Mouse (Mus musculus): ENCODE data around the gene B4galnt2. TPM values are rescaled to one million over a fixed set of nuclear protein-coding genes. Genes with fewer than 3 reads are reported as not detected.

Gene B4galnt2
- total RNA-seq, 1 experiment from 2014 or later, result not detected

- no peak for ATAC-seq (replicated peaks; ENCODE audit: insufficient number of reproducible peaks, low FRiP score, low TSS enrichment, poor library complexity, severe bottlenecking)
Observed at GRCm38 (mm10) chr11:95830411-95831275, 84.0 kb downstream of the B4galnt2 start.

DNA sequence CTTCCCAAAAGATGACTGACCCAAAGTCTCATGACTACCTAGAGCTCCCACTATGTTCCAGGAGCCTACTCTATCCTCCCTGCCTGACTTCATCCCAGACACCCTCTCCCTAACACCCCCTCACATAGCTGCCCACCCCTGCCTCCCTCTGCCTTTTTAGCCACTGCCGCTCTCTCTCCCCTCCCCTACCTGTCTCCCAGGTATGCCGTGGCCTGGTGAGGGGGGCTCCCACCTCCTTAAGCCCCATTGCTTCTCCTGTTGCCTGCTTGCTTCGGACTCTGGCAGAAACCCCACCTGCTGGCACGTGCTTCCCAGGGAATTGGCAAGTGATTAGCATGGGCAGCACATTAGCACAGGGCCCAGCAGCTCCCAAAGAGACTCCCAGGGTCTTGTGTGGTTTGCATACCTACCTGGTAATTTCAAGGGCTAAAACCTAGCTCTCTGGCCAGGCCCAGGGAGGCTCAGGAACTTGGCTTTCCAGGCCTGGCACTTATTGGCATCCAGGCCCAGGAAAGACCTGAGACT is 85.1 kb downstream of the B4galnt2 start:
- no peak for ATAC-seq (replicated peaks; ENCODE audit: insufficient number of reproducible peaks, low FRiP score, low TSS enrichment, poor library complexity, severe bottlenecking)

GRCm38 (mm10) chr11:95828181-95828964 is 86.3 kb downstream of the B4galnt2 start:
- ATAC-seq (replicated peaks; ENCODE audit: insufficient number of reproducible peaks, low FRiP score, low TSS enrichment, poor library complexity, severe bottlenecking), result peak; percentile 2; the same call in 1 of the 2 replicates

DNA sequence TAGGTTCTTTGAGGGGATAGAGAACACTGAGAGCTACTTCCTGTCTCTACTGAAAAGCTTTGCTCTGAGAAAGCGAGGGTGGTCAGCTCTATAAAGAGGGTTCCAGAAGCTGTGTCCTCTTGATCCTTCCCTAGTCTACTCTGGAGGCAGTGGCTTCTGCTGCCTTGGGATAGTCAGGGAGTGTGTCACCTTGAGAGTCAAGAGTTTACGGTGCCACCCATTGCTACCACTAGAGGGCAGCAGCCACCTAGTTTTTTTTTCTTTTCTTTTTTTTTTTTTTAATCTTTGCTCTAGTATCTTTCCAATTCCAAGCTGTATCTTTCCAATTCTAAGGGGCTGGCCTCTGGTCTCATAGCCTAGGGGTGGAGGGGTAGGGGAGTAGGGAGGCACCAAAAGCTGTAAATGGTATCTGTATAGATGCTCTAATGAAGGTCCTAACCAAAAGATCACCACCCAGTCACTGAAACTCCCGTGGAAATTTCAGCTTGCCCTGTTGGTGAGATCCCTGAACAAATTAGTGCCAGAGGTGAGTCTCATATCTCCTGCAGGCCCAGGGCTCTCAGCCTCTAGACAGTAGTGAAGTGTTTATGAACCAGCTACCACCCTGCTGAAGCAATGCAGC is 87.1 kb downstream of the B4galnt2 start:
- ATAC-seq (replicated peaks; ENCODE audit: insufficient number of reproducible peaks, low FRiP score, low TSS enrichment, poor library complexity, severe bottlenecking), result no peak

GRCm38 (mm10) chr11:95827168-95827447 is 87.6 kb downstream of the B4galnt2 start:
- ATAC-seq (replicated peaks; ENCODE audit: insufficient number of reproducible peaks, low FRiP score, low TSS enrichment, poor library complexity, severe bottlenecking), result peak; percentile 32; the same call in 1 of the 2 replicates

DNA sequence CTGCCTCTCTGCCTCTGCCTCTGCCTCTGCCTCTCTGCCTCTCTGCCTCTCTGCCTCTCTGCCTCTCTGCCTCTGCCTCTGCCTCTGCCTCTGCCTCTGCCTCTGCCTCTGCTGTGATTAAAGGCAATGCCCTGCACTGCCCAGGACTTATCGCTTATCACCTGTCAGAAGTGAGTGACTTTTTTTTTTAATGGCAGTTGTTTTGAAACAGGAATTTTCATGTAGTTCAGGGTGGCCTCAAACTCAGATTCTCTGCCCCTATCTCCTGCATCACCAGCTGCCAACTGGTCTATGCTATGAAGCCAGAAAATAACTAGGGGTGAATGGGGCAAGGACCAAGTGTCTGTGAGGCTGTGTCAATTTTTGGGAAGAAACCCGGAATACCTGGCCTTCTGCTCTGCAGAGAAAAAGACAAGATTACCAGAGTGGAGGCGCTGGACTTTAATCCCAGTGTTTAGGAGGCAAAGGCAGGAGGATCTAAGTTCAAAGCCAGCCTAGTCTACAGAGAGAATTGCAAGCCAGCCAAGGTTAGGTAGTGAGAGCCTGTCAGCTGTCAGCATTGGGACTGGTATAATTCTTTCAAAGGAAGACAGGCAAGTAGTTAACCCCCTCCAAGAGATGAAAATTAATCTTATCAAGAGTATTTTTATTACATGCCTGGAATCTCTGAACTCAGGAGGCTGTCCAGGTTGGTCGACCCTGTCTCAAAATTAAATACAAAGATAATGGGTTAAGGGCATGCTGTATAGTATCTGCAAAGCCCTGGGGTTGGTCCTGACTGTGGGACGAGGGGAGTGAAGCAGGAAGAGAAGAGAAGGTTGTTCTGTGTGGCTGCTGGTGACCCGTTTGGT is 88.1 kb downstream of the B4galnt2 start:
- no peak for ATAC-seq (replicated peaks; ENCODE audit: insufficient number of reproducible peaks, low FRiP score, low TSS enrichment, poor library complexity, severe bottlenecking)

- no peak for ATAC-seq (replicated peaks; ENCODE audit: insufficient number of reproducible peaks, low FRiP score, low TSS enrichment, poor library complexity, severe bottlenecking)
Observed at GRCm38 (mm10) chr11:95825625-95826024, 89.1 kb downstream of the B4galnt2 start.

DNA sequence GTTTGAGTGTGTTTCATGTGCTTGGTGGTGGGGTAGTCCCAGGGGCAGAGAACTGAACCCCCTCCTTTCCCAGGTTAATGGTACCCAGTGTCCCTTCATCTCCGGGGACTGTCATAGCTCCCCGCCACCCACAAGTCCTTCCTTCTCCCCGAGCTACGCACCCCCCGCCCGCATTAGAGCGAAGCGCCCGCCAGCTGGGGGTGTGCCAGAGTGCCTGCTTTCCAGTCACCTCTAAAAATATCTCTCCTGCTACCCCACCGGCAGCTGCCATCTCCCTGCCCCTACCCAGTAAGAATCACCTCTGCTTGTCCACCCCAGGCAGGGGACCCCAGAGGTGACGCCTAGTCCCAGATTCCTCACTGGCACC is 89.8 kb downstream of the B4galnt2 start:
- ATAC-seq (replicated peaks; ENCODE audit: insufficient number of reproducible peaks, low FRiP score, low TSS enrichment, poor library complexity, severe bottlenecking), result no peak

DNA sequence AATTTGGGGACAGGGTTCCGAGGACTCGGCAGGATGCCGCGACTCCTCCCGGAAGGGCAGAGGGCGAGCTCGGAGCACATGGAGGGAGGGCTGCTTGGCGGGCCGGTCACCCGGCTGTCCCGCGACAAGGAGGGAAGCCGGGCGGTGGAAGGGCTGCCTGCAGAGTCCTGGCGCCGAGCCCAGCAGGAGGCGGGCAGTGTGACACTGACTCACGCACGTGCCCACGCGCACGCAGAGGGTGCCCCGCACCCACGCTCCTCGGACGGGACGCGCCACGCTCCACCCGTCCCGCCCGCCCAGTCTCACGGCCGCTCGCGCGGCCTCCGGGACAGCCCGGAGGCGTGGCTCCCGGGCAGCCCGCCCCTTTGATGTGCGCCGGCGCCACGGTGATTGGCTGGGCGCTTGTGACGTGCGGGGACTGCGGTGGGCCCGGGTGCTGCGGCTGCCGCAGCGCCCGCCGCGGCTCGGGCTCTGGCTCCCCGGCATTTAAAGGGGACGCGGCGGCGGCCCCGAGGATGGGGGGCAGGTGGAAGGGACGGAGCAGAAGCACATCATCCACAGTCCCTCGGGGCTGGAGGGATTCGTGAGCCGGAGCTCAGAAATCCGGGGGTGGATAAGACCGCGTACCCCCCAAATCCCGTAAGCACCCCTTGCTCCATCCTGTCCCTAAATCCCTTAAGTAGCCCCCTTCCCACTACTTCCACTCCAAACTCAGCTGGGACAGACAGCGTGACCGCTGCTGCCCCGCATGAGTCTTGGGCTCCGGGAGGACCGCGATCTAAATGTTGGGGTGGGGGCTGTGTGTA is 90.4 kb downstream of the B4galnt2 start, which contains the start of gene Phospho1:
TSS of gene Phospho1 (plus strand) at position 429 of the 806 bp plus-strand sequence.
- peak; percentile 15; the same call in 1 of the 2 replicates for ATAC-seq (replicated peaks; ENCODE audit: insufficient number of reproducible peaks, low FRiP score, low TSS enrichment, poor library complexity, severe bottlenecking)

DNA sequence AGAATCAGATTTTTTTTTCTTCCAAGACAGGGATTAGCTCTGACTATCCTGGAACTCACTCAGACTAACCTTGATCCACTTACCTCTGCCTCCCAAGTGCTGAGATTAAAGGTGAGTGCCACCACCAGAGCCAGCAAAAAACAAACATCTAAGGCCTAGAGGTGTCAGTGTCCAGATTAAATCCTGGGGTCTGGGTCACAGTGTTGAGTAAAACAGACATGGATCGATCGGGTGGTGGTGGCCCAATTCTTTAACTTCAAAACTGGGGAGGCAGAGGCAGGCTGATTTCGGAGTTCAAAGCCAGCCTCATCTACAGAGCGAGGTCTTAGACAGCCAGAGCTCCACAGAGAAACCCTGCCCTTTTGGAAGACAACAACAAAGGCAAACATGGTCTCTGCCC is 92.3 kb downstream of the B4galnt2 start:
- ATAC-seq (replicated peaks; ENCODE audit: insufficient number of reproducible peaks, low FRiP score, low TSS enrichment, poor library complexity, severe bottlenecking), result no peak

GRCm38 (mm10) chr11:95821511-95821910 is 93.2 kb downstream of the B4galnt2 start:
- no peak for ATAC-seq (replicated peaks; ENCODE audit: insufficient number of reproducible peaks, low FRiP score, low TSS enrichment, poor library complexity, severe bottlenecking)

GRCm38 (mm10) chr11:95819138-95819537 is 95.6 kb downstream of the B4galnt2 start:
- ATAC-seq (replicated peaks; ENCODE audit: insufficient number of reproducible peaks, low FRiP score, low TSS enrichment, poor library complexity, severe bottlenecking), result no peak

Other genes with a start within 250 kb of the B4galnt2 start
- gene Phb, start 247.9 kb downstream of the B4galnt2 start, total RNA-seq (2017), result 31.8 to 48.7 TPM (median 44.4 TPM) in 3 replicates
- 15.2 to 48.6 TPM (median 24.2 TPM) in 3 replicates for gene Zfp652, start 202.2 kb downstream of the B4galnt2 start, total RNA-seq (2017)
- gene B130006D01Rik, start 191.3 kb downstream of the B4galnt2 start, total RNA-seq (2017), result 2.5 to 6.1 TPM (median 5.2 TPM) in 3 replicates
- 2.8 to 3.6 TPM in 2 of 3 replicates, not detected in the other for gene Phospho1, start 90.4 kb downstream of the B4galnt2 start, total RNA-seq (2017)
- gene Gngt2, start 77.7 kb downstream of the B4galnt2 start, total RNA-seq (2017), result 863 to 2,060 TPM (median 1,763 TPM) in 3 replicates
- gene Abi3, start 72.4 kb downstream of the B4galnt2 start, total RNA-seq (2017), result 160 to 201 TPM (median 188 TPM) in 3 replicates
- gene Igf2bp1, start 91.0 kb upstream of the B4galnt2 start, total RNA-seq (2017), result not detected in 3 replicates
- gene Gip, start 109.7 kb upstream of the B4galnt2 start, total RNA-seq (2017), result not detected in 3 replicates
- gene Snf8, start 120.0 kb upstream of the B4galnt2 start, total RNA-seq (2017), result 66.0 to 93.9 TPM (median 80.9 TPM) in 3 replicates
- gene Ube2z, start 150.5 kb upstream of the B4galnt2 start, total RNA-seq (2017), result 36.8 to 37.9 TPM (median 37.2 TPM) in 3 replicates
- 1.6 to 31.3 TPM (median 27.1 TPM) in 3 replicates for gene Atp5g1, start 160.8 kb upstream of the B4galnt2 start, total RNA-seq (2017)
- not detected in 3 replicates for gene Calcoco2, start 197.1 kb upstream of the B4galnt2 start, total RNA-seq (2017)
- not detected in 3 replicates for gene Ttll6, start 218.9 kb upstream of the B4galnt2 start, total RNA-seq (2017)

Data from monocyte, adult 5-6 weeks (primary cell).